ENCODE assay signal across 19 mouse cellular contexts in the genomic region with DNA sequence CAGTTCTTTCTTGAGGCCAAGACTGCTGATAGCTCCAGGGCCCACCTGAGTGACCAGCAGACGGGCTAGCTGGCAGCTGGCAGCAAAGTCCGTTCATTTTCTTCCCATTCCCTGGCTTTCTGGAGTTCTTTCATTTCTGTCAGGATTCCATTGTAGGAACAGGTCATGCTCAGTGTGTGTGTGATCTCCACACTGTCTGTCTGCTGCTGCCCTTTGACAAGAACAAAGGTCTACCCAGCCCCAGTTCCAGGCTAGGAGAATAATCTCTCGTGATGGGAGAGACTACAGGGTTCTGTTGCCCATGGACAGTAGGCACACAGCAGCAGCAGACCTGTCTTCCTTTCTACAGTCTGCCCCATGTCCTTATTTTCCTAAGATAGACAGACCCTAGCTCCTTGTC. TPM values are rescaled to one million over a fixed set of nuclear protein-coding genes. Genes with fewer than 3 reads are reported as not detected.
"Had no signal": no experiment of that assay in that cellular context is flagged by ENCODE, and none has a peak within 500 bp of the region (broad histone marks: within the 10 kb centered on the region; RNA-seq: fewer than 3 reads in every experiment).

No protein-coding gene starts in this region.

- H3K9ac ChIP-seq: hindbrain, embryonic 15.5 days; limb, embryonic 12.5 days; liver, embryonic 13.5 days; lung, embryonic 14.5 days; neural tube, embryonic 15.5 days had no signal

- H3K27me3 ChIP-seq: hindbrain, embryonic 15.5 days; limb, embryonic 12.5 days; liver, embryonic 13.5 days; neural tube, embryonic 15.5 days had no signal

- DNase-seq: layer of hippocampus, adult 9-11 months; layer of hippocampus, postnatal 36 days; liver, embryonic 13.5 days; lung, embryonic 14.5 days; lung, postnatal 10 days; lung, postnatal 4 days; midbrain, embryonic 14.5 days; right cerebral cortex, adult 18-20 months; right cerebral cortex, postnatal 25 days; thymus, postnatal 36 days had no signal

- H3K4me1 ChIP-seq: hindbrain, embryonic 15.5 days; limb, embryonic 12.5 days; liver, embryonic 13.5 days; midbrain, embryonic 10.5 days; neural tube, embryonic 15.5 days had no signal

- H3K4me3 ChIP-seq: hindbrain, embryonic 15.5 days; limb, embryonic 12.5 days; liver, embryonic 13.5 days; midbrain, embryonic 10.5 days; myocyte; neural tube, embryonic 15.5 days had no signal

- H3K27ac ChIP-seq: hindbrain, embryonic 15.5 days; limb, embryonic 12.5 days; liver, embryonic 13.5 days; midbrain, embryonic 10.5 days; neural tube, embryonic 15.5 days had no signal

RNA-seq across cellular contexts. Expression of a gene that starts 44.4 kb away (rescaled TPM):
- total RNA-seq: layer of hippocampus, postnatal 36 days; left cerebral cortex, adult 8-10 months; left cerebral cortex, postnatal 36 days; megakaryocyte, adult 5-6 weeks had no signal
- polyA plus RNA-seq: hindbrain, embryonic 15.5 days; inflammation-experienced regulatory T-cells, adult 6 months; lung, embryonic 14.5 days; midbrain, embryonic 14.5 days; myocyte; neural tube, embryonic 15.5 days had no signal
